Mouse (Mus musculus) hindbrain, embryonic 14.5 days (tissue): ENCODE measurements around the gene Afap1. TPM values are rescaled to one million over a fixed set of nuclear protein-coding genes. Genes with fewer than 3 reads are reported as not detected.
A peak's percentile ranks its signal among the peaks of the same experiment; 100 is the strongest.

Source experiments
- ATAC-seq: fragments of 200-750 bp; cut with Nextera tagmentation; 2 replicates; pipeline ENCODE4 v1.8.0; 2017; ENCODE audit warnings: moderate number of reproducible peaks, mild to moderate bottlenecking, moderate TSS enrichment, moderate library complexity; ENCODE audit not compliant: low FRiP score
- DNase-seq: peaks from one replicate; pipeline ENCODE4 v3.0.0-alpha.2; 2015; ENCODE audit warnings: low spot score
- H3K27ac ChIP-seq: fragments of 300-500 bp; sonication (generic); 2 replicates; pipeline ENCODE4 v1.5.1; 2014; ENCODE audit warnings: mild to moderate bottlenecking, moderate library complexity
- H3K27me3 ChIP-seq: fragments of 300-500 bp; sonication (generic); 2 replicates; pipeline ENCODE4 v1.6.1; 2014; ENCODE audit warnings: mild to moderate bottlenecking, low read length, mixed read lengths; ENCODE audit not compliant: control insufficient read depth, insufficient read depth
- H3K36me3 ChIP-seq: fragments of 300-500 bp; sonication (generic); replicated peaks from 2 replicates; pipeline ENCODE4 v1.6.1; 2014; ENCODE audit not compliant: control insufficient read depth, insufficient read depth
- H3K4me1 ChIP-seq: fragments of 300-500 bp; sonication (generic); replicated peaks from 2 replicates; pipeline ENCODE4 v1.6.1; 2014; ENCODE audit warnings: antibody characterized with exemption, low read length, mixed read lengths; ENCODE audit not compliant: control insufficient read depth, insufficient read depth
- H3K4me2 ChIP-seq: fragments of 300-500 bp; sonication (generic); replicated peaks from 2 replicates; pipeline ENCODE4 v1.6.1; 2014; ENCODE audit warnings: mild to moderate bottlenecking, moderate library complexity
- H3K4me3 ChIP-seq: fragments of 300-500 bp; sonication (generic); replicated peaks from 2 replicates; pipeline ENCODE4 v1.5.1; 2014; ENCODE audit warnings: mild to moderate bottlenecking, low read length
- H3K9ac ChIP-seq: fragments of 300-500 bp; sonication (generic); 2 replicates; pipeline ENCODE4 v1.6.1; 2014
- H3K9me3 ChIP-seq: fragments of 300-500 bp; sonication (generic); 2 replicates; pipeline ENCODE4 v1.6.1; 2016; ENCODE audit warnings: low read length; ENCODE audit not compliant: control insufficient read depth
- WGBS: fragments of 180-500 bp; shearing (Covaris S2); extraction: QIAGEN DNeasy Blood & Tissue Kit; methylation state at CpG from one replicate; pipeline ENCODE4 v1.1.7; 2014; 5-methylcytosine and 5-hydroxymethylcytosine counted together
- polyA plus RNA-seq: library from polyadenylated mRNA; unstranded; fragments of >200 nt; fragmentation: Nextera tagmentation; extraction: Ambion mirVana; gene quantifications from 2 replicates; pipeline ENCODE4 v1.2.1, GENCODE M21; 2014

The Afap1 gene
- polyA plus RNA-seq, 1 experiment from 2014 or later = 72.3 TPM

- Histone ChIP-seq H3K9me3 (no peaks in the 10 kb centered on the region), H3K9ac (no peak overlapping the region), H3K4me3 (no peak overlapping the region), H3K27me3 (no peaks in the 10 kb centered on the region), H3K36me3 (peaks cover 90% of the 10 kb centered on the region), H3K27ac (no peak overlapping the region), H3K4me1 (no peaks in the 10 kb centered on the region; the same call in 1 of the 2 replicates), H3K4me2 (no peak overlapping the region)
- no peak for DNase-seq
- 89% methylated on average over 8 of the region's 8 CpGs for WGBS
- no peak for ATAC-seq
Observed at GRCm38 (mm10) chr5:35988085-35988484, 95.0 kb downstream of the Afap1 start.

GRCm38 (mm10) chr5:35989506-35989905 lies 96.4 kb downstream of the Afap1 start:
- Histone ChIP-seq H3K27ac (no peak overlapping the region), H3K27me3 (no peaks in the 10 kb centered on the region), H3K36me3 (peaks cover 94% of the 10 kb centered on the region), H3K9me3 (no peaks in the 10 kb centered on the region), H3K4me3 (no peak overlapping the region), H3K4me1 (no peaks in the 10 kb centered on the region; the same call in 1 of the 2 replicates), H3K4me2 (no peak overlapping the region), H3K9ac (no peak overlapping the region)
- DNase-seq (no peak), ATAC-seq (no peak)
- WGBS = 81% methylated on average over 6 of the region's 6 CpGs

- no peak overlapping the region for H3K9ac ChIP-seq
Observed at GRCm38 (mm10) chr5:35989986-35990735, 97.0 kb downstream of the Afap1 start.

GRCm38 (mm10) chr5:36003797-36004196 lies 110.7 kb downstream of the Afap1 start:
- no peak for DNase-seq
- no peak overlapping the region for H3K27ac ChIP-seq
- H3K4me1 ChIP-seq = no peaks in the 10 kb centered on the region
- H3K27me3 ChIP-seq = no peaks in the 10 kb centered on the region
- H3K9ac ChIP-seq = no peak overlapping the region
- H3K4me2 ChIP-seq = no peak overlapping the region
- no peak overlapping the region for H3K4me3 ChIP-seq
- H3K9me3 ChIP-seq = no peaks in the 10 kb centered on the region
- WGBS = 86% methylated on average over 10 of the region's 10 CpGs
- peaks cover 39% of the 10 kb centered on the region for H3K36me3 ChIP-seq
- no peak for ATAC-seq

More at GRCm38 (mm10) chr5:35989986-35990735, 97.0 kb downstream of the Afap1 start:
- no peak overlapping the region for H3K4me2 ChIP-seq
- no peak for DNase-seq
- no peaks in the 10 kb centered on the region; the same call in 1 of the 2 replicates for H3K4me1 ChIP-seq
- ATAC-seq = no peak
- no peaks in the 10 kb centered on the region for H3K9me3 ChIP-seq
- H3K27me3 ChIP-seq = no peaks in the 10 kb centered on the region
- H3K36me3 ChIP-seq = peaks cover 93% of the 10 kb centered on the region
- no peak overlapping the region; the same call in 1 of the 2 replicates for H3K27ac ChIP-seq
- H3K4me3 ChIP-seq = no peak overlapping the region
- WGBS = 72% methylated on average over 11 of the region's 11 CpGs

GRCm38 (mm10) chr5:36006106-36006505 lies 113.0 kb downstream of the Afap1 start:
- 91% methylated on average over 8 of the region's 8 CpGs for WGBS
- no peaks in the 10 kb centered on the region for H3K9me3 ChIP-seq
- peaks cover 16% of the 10 kb centered on the region for H3K36me3 ChIP-seq
- no peak overlapping the region for H3K4me3 ChIP-seq
- no peak overlapping the region for H3K9ac ChIP-seq
- H3K4me1 ChIP-seq = no peaks in the 10 kb centered on the region
- H3K27me3 ChIP-seq = no peaks in the 10 kb centered on the region
- H3K27ac ChIP-seq = no peak overlapping the region
- no peak overlapping the region for H3K4me2 ChIP-seq
- DNase-seq = no peak
- no peak for ATAC-seq

GRCm38 (mm10) chr5:36006586-36006985 lies 113.5 kb downstream of the Afap1 start:
- ATAC-seq = no peak
- no peak overlapping the region for H3K9ac ChIP-seq
- no peaks in the 10 kb centered on the region for H3K9me3 ChIP-seq
- H3K4me1 ChIP-seq = no peaks in the 10 kb centered on the region
- peaks cover 11% of the 10 kb centered on the region for H3K36me3 ChIP-seq
- H3K27me3 ChIP-seq = no peaks in the 10 kb centered on the region
- 76% methylated on average over 5 of the region's 5 CpGs for WGBS
- no peak overlapping the region for H3K4me2 ChIP-seq
- no peak overlapping the region for H3K27ac ChIP-seq
- H3K4me3 ChIP-seq = no peak overlapping the region
- no peak for DNase-seq

GRCm38 (mm10) chr5:36007649-36008048 lies 114.5 kb downstream of the Afap1 start:
- Histone ChIP-seq H3K4me2 (no peak overlapping the region), H3K27ac (no peak overlapping the region), H3K4me3 (no peak overlapping the region), H3K9me3 (no peaks in the 10 kb centered on the region), H3K4me1 (no peaks in the 10 kb centered on the region), H3K9ac (no peak overlapping the region), H3K36me3 (peaks cover under 1% of the 10 kb centered on the region), H3K27me3 (no peaks in the 10 kb centered on the region)
- DNase-seq (peak; percentile 60), ATAC-seq (peak; percentile 64; the same call in 1 of the 2 replicates)
- 48% methylated on average over 10 of the region's 10 CpGs for WGBS

GRCm38 (mm10) chr5:36009405-36009804 lies 116.3 kb downstream of the Afap1 start:
- Histone ChIP-seq H3K4me2 (no peak overlapping the region), H3K9ac (no peak overlapping the region), H3K27ac (no peak overlapping the region), H3K4me1 (no peaks in the 10 kb centered on the region), H3K27me3 (no peaks in the 10 kb centered on the region), H3K9me3 (no peaks in the 10 kb centered on the region), H3K4me3 (no peak overlapping the region), H3K36me3 (no peaks in the 10 kb centered on the region)
- no peak for DNase-seq
- WGBS = 90% methylated on average over 4 of the region's 4 CpGs
- no peak for ATAC-seq

- no peak for DNase-seq
- H3K27me3 ChIP-seq = no peaks in the 10 kb centered on the region
- H3K9me3 ChIP-seq = no peaks in the 10 kb centered on the region
- H3K36me3 ChIP-seq = no peaks in the 10 kb centered on the region; the same call in 1 of the 2 replicates
- H3K27ac ChIP-seq = no peak overlapping the region
- 86% methylated on average over 3 of the region's 3 CpGs for WGBS
- no peaks in the 10 kb centered on the region for H3K4me1 ChIP-seq
- no peak for ATAC-seq
- no peak overlapping the region for H3K4me2 ChIP-seq
- no peak overlapping the region for H3K4me3 ChIP-seq
- H3K9ac ChIP-seq = no peak overlapping the region
Observed at GRCm38 (mm10) chr5:36018366-36018765, 125.2 kb downstream of the Afap1 start.
